Mouse (Mus musculus) bone marrow, adult 2 months (tissue): Measurements from ENCODE around the gene Cadm2.

Source experiments
- CTCF ChIP-seq: fragments of 200-500 bp; IDR thresholded peaks from 2 replicates; pipeline ENCODE4 v1.5.1; 2011; ENCODE audit warnings: low read length, control low read depth; ENCODE audit not compliant: control insufficient read depth, insufficient read depth
- POLR2A ChIP-seq: fragments of 200-500 bp; IDR thresholded peaks from 2 replicates; pipeline ENCODE4 v1.6.1; 2011; ENCODE audit warnings: low read depth, mild to moderate bottlenecking, control low read depth, low read length, borderline replicate concordance; ENCODE audit not compliant: control insufficient read depth

DNA sequence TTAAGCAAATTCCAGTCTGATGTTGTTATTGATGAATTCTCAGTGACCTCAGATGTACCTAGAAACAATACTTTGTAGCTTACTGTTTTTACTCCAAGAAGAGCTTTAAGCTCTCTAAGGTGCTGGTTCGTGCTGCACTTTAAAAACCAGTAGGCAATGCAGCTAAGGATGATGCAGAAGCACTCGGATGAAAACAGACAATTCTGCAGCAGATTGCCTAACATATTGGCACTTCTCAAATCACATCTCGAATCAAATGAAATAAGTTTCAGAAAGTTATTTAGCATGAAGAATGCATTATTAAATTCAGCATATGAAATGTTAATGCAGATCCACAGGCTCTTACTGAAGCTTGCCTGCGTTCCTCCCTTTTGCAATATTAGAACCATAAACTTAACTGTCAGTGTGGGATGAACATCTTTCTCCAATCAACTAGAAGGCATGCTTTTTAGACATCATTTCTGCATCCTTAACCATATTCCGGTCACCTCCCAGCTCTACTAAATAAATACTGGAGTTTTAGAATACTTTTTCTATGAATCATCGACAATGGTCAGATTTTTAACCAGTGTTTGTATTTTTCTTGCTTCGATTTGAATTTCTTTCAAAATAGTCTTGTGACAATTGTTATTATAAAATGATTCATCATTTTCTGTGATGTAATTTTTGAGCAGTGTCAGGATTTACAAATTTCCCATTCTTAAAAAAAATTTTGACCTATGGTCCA lies 544.4 kb downstream of the Cadm2 start:
- TF ChIP-seq CTCF (no peak), POLR2A (no peak)
